Mouse (Mus musculus) v-Abl transformed pro-B cells (cell line): ENCODE measurements around the gene Acyp1.
"Not testable (repeated sequence)": the region's sequence is repeated elsewhere in the genome, so short reads cannot be mapped to it uniquely, and the experiment has no call there.

ENCODE experiments used
- in situ Hi-C, 2 experiments: fragments of 400-800 bp; cut with MboI; formaldehyde crosslinking; loops; one replicate each; pipeline ENCODE4 v1.15.1; 2025; ENCODE audit not compliant: unreplicated experiment in 2 of 2

The Acyp1 gene

DNA sequence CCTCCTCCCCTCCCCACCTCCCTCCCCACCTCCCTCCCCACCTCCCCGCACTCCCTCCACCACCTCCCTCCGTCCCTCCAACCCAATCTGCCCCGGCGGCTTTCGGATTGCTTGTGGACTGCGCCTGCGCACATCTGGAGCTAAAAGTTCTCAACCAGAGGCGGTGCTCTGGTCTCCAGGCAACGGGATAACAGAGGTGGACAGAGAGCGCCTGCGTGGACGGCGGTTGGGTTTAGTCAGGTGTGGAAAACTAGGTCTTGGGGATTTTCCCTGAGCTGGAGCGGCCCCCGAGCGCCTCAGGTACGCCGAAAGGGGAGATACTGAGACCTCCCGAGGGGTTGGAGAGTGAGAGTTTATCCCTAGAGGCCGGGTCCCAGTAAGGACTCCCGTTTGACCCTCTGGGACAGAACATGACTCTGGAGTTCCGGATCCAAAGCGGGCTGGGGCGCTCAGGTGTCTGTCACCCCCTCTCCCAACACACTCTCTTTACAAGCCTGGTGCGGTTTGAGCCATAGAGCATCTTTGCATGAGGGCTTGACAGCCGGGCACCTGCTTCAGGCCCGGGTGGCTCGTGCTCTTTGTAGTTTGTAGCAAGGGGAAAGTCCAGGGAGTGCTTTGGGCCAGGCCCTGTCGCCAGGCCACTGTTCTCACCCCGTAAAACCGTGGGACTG, 383 bp upstream of the Acyp1 start, which contains the start of gene Zc2hc1c:
Gene Zc2hc1c, plus strand, starts transcription at position 106 of the 671 bp plus-strand sequence.
- in situ Hi-C loops, result loop anchor here (5.0 kb wide), 2 partner anchors 116 to 121 kb away; no protein-coding TSS in a partner anchor

DNA sequence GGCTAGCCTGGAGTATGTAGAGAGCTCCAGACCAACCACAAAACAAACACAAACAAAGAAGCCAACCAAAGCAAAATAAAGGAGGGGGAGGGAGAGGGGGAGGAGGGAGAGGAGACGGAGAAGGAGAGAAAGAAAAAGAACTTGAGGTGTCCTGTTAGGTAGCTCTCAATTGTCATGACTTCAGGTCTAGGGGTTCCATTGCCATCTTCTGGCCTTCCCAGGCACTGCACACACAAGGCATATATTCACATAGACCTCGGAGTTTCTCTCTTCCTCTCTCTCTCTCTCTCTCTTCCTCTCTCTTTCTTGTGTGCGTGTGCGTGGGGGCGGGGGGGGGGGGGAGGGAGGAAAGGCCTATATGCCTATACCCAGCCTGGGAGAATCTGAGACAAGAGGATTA, 1.3 kb downstream of the Acyp1 start:
- in situ Hi-C loops, result loop anchor here (5.0 kb wide), 2 partner anchors 115 to 120 kb away; no protein-coding TSS in a partner anchor

DNA sequence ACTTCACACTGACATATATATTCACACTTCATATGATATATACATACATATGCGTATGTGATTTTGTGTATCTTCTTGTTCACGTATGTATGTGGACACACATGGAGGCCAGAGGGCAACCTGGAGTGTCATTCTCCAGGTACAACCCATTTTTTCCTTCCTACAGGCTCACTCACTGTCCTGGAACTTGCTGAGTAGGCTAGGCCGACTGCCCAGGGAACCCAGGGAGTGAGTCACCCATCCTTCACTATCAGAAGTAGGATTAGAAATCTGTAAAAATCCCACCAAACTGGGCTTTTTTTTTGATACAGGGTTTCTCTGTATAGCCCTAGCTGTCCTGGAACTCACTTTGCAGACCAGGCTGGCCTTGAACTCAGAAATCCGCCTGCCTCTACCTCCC, 3.2 kb downstream of the Acyp1 start:
- in situ Hi-C loops, result loop anchor here (5.0 kb wide), 2 partner anchors 113 to 118 kb away; no protein-coding TSS in a partner anchor

DNA sequence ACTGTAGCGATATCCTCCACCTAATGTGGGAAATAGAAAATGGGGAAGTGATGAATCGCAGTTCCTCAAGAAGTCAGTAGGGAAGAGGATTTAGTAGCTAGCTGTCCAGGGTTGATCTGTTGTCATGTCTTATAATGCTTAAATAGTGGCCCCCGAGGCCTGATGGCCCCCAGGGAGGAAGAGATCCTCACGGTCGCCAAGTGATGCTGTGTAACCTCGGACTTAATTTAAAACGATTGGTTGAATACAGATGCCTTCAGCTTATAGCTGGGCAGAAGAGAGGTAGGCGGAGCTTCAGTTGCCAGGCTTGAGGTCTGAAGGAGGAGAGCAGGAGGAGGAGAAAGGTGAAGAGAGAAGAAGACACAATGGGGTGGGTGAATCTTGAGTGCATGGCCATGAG, 3.9 kb downstream of the Acyp1 start:
- in situ Hi-C loops, result no loop called here

DNA sequence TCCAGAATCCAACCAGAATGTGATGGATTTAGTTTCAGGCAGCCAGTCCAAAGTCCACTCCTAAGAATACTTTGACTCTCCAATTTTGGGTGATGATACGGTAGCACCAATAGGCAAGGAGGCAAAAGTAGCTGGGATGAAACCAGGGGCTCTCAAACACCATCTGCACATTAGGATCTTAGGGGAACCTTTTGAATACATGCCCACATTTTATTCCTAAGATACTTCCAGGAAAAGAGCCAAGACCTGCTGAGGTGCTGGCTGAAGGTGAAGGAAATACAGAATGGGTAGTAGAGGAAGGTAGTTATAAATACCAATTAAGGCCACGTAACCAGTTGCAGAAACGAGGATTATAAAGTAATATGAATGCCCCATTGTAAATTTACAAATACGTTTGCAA, 6.5 kb downstream of the Acyp1 start:
- in situ Hi-C loops, result not testable (repeated sequence)

DNA sequence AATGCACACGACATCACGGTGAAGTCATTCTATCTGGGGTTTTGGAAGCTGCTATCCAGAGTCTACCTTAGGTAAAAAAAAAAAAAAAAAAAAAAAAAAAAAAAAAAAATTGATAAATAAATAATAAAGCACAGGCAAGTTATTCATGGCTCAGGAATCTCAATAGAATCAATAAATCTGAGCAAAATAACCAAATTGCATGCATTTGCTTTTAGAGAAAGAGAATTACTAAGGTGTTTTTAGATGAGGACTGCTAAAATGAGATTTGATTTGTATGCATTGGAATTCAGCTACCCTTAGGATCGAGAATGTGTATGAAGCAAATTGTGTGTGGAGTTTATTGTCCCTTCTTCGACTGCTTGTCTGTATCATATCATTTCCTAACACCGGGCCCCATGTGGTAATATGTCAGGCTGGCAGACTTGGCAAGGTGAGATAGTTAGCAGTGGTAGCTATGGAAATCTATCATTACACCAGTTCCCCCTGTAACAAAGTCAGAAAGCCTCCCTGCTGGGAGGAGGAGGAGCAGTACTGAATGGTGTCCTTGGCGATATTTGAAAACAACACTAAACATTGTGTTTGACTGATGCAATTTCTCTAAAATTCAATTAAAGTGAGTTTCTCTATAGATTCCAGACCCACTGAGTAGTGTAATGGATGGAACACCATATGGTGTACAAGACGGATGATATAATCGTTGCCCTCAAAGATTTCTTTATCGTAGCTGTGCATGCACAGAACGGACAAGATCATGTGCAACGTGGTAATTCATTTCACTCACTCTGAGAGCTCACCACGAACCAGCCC, 7.2 kb downstream of the Acyp1 start:
- in situ Hi-C loops, result no loop called here

DNA sequence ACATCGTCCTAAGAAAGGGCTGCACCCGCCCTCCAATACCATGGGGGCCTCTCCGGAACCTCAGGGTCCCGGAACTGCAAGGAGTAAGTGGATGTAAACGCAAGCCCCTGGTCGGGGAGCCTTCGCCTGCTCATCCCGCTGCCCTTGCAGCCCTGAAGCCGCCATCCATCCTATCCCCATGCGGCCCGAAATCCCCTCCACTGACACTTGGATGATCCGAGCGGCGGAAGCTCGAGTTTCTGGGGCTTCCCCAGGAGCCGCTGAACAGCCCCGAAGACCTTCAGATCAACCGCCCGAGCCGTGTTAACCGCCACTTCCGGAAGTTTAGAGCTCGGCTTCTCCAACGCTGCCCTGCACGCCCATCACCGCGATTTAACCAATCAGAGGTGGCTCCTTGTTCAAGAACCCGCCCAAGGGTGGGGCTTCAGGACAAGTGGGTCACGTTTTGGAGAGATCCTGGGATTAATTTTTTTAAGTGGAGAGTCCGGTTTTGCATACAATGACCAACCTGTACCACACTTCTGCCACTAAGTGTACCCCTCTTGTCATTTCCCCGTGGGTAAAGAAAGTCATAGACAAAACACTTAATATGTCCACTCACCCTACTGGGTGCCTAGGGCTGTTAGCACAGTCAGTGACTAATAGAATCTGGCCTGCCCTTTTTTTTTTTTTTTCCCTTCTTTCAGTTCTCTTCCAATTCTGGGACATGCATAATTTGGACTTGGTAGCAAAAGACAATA, 8.0 kb downstream of the Acyp1 start:
- in situ Hi-C loops, result no loop called here

DNA sequence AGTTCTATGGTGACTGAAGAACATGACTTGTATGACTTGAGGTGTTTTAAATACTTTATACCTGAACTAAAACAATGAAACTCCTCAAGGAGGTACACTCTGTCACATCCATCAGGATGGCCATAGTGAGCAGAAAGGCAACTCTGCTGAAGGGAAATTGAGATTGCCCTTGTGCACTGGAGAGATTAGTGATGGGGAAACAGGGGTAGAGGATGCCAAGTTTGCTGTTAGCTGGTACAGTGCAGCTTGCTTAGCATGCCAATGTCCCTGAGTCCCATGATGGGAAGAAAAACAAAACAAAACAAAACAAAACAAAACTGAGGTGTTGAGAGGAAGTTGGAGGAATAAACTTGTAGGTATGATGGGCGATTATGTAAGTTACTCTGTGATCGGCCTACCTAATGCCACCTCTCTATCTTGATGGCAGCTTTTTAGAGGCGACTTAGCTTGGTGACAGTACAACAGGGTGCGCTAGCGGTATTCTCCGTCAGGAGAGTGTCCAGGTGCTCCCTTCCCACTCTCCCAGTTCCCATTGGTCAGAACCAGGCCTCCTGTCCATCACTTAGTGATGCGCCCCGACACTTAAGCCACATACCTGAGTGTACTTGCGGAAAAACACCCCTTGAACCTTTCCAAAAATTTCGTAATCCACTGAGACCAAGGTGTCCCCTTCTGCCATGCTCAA, 8.7 kb downstream of the Acyp1 start:
- in situ Hi-C loops, result no loop called here

DNA sequence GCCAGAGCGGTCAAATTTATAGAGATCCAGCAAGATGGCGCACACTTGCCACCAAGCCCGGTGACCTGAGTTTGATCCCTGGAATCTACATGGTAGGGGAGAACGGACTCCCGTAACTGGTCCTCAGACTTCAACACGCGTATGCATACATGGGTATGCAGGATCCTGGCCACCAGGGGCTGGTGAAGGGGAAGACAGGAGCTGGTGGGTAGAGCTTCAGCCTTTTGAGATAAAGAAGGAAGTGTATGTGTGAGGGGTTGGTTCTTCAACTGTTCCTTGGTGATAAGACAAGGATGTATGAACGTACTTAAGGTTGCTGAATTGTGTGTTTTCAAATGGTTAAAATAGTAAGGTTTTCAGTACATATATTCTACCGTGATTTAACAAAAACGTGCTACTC, 9.3 kb downstream of the Acyp1 start:
- in situ Hi-C loops, result no loop called here

DNA sequence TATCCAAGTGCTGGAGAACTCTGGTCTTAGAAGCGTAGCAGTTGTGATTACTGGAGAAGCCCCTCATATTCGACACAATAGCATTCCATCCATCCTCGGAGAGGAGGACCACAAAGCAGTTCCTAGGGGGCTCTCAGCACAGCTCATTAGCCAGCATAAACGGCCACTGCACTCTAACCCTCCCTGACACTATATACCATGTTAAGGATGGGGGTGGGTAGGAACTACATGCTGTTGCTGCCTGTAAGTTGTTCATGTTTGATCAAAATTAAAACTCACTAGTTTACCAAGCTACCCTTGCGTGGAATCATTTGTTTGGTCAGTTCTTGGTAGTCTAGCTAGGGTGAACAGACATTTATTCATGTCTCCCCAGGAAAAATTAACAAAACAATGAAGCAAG, 12.0 kb downstream of the Acyp1 start:
- in situ Hi-C loops, result no loop called here

DNA sequence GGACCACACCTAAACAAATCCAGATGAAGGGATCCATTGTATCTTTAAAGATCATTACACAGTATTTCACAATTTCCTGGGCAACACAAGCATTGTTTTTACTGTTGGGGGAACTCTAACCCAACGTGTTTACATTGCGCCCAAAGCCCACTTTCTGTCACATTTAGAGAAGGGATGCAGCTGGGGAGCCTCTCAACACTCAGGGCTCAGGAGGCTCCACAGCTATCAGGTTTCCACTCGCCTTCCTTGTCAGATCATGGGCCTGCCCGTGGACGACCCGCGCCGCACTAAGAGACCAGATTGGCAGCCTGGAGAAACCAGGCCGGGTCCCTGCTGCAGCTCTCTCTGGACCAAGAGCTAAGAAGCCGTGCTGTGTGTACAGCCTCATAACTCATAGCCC, 14.7 kb downstream of the Acyp1 start:
- in situ Hi-C loops, result loop anchor here in 1 of 2 experiments (5.0 kb wide), 1 partner anchor 36 kb away; no protein-coding TSS in a partner anchor

DNA sequence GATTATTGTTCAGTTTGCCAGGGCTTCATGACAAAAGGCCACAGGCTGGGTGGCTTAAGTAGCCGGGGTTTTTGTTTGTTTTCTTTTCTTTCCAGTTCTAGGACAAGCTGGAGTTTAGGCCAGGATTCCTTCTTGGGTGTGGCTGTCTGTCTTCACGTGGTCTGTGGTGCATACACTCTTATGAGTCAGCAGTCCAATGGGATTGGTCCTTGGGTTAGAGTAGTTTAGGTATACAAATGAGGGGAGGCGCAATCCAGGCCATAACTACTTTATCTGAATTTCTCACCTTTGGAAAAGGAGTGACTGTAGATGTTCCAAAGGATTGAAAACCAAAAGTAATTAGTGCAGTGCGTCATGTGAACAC, 16.4 kb downstream of the Acyp1 start:
- in situ Hi-C loops, result loop anchor here in 1 of 2 experiments (5.0 kb wide), 1 partner anchor 35 kb away; no protein-coding TSS in a partner anchor

DNA sequence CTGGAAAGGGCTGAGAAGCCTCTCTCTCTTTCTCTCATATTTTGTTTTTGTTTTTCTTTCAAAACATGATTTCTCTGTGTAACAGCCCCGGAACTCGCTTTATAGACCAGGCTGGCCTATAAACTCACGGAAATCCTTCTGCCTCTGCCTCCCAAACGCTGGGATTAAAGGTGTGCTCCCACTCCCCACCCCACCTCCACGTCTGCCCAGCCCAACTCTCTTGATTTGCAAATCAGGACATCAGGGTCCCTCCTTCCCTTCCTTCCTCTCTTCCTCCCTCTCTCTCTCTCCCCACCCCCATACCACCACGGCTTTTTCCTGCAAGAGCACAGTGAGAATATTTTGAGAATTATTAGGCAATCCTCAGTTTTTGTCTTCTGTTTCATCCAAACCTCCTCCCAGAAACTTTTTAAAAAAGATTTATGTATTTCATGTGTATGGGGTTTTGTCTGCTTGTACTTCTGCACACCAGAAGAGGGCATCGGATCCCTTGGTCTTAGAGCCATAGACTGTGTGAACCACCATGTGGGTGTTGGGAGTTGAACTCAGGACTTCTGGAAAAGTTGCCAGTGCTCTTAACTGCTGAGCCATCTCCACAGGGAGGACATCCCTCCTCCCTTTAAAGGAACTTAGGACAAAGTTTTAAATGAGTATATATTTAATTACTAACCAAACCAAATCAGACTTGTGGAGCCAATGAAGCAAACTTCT, 17.0 kb downstream of the Acyp1 start:
- in situ Hi-C loops, result loop anchor here in 1 of 2 experiments (5.0 kb wide), 1 partner anchor 34 kb away; no protein-coding TSS in a partner anchor

DNA sequence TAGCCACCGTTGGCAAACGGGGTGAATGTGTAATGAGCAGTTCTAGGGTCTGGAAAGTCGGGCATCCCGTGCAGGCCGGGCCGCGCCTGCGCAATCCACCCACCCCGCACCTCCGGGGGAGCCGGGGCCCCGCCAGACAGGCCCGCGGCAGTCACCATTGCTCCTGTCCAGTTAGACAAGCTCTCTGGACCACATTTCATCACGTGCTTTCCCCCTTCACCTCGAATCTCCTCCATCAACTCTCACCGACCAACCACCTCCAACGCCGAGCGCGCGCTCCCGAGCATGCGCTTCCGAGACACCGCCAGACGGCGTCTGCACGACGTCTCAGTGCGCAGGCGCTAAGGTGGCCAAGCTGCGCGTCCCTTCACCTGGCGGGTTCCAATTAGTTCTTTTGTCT, 17.9 kb downstream of the Acyp1 start, which contains the start of gene Mlh3:
Gene Mlh3, minus strand, starts transcription at position 281 of the 400 bp plus-strand sequence.
- in situ Hi-C loops, result loop anchor here in 1 of 2 experiments (5.0 kb wide), 1 partner anchor 33 kb away; no protein-coding TSS in a partner anchor

DNA sequence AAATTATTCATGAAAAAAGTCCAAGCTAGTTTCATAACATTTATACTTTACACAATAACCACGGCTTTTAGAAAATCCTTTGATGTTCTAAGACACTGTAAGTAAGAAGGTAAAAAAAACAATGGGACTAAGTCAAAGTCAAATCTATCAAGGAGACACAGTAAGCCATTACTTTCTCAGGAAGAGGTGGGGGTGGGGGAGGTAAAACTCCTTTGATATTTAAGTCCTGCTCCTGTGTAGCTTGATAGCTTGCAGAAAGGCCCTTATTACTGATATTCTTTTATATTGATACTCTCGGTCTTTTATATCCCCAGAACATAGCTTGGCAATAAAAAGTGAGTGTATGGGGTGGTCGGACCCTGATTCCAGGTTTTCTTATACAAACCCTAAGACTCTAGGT, 18.4 kb downstream of the Acyp1 start:
- in situ Hi-C loops, result loop anchor here in 1 of 2 experiments (5.0 kb wide), 1 partner anchor 33 kb away; no protein-coding TSS in a partner anchor

DNA sequence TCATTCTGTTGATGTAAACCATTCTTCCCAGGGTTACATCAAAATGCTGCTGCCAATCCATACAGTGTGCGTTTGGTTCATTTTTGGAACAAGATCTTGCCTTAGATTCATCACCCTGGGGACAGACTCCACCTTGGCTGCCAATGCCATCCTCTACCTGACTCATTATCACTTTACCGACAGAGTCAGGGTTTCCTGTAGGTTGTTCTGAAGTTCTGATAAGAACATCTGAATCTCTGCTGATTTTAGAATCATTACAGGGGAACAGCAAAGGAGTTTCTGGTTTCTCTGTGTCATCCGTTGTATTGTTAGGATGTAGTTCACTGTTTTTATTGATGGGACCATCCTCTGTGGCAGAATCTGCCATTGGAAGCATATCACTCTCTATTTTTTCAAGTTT, 22.0 kb downstream of the Acyp1 start:
- in situ Hi-C loops, result no loop called here

DNA sequence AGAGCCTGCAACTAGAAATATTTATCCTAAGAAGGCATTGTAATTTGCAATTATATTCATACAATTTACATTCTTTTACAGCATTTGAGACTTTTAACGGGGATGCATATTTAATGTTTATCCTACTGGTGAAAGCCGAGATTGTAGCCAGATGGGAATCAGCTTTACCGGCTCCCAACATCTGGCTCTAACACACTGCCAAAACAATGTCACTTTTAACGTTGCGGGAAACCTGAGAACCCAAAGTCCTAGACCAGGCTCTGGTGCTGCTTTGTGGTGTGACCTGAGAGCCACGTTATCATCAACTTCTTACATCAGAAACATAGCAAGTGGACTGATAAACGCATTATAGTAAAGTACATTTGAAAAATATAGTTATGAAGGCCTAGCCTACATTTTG, 23.3 kb downstream of the Acyp1 start:
- in situ Hi-C loops, result loop anchor here in 1 of 2 experiments (5.0 kb wide), 1 partner anchor 43 kb away; no protein-coding TSS in a partner anchor

DNA sequence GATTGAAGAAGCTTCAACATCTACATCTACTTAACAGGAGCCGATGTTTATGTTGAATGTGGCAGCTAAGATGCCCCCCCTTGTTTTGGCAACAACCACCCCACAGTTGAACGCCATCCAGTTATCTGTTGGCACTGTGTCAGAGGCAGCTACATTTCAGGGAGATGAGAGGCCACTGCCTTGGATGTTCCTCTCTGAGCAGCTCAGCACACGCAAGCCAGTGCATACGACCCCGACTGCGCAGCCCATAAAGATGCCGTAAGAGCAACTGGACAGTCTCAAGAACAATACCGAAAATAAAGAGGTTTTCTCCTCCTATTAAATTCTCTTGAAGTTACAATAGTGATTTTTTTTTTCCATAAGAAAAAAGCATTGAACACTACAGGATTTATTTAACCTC, 23.7 kb downstream of the Acyp1 start:
- in situ Hi-C loops, result loop anchor here in 1 of 2 experiments (5.0 kb wide), 1 partner anchor 42 kb away; no protein-coding TSS in a partner anchor

DNA sequence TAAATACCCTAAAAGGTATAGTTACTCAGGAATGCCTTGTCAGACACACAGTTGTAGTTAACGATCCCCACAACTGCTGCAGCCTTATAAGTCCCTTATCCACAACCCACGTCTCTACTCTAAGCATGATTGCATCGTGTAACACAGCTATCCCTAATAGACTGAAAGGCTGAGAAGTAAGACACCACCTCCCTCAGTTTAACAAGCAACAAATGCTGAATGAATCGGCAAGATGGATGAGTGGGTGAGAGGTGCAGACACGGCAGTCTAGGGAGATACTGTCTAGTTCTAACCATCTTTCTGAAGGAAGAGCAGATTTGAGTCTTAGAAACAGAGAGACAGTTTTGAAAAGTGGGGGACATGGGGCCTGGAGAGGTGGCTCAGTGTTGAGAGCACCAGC, 25.0 kb downstream of the Acyp1 start:
- in situ Hi-C loops, result loop anchor here in 1 of 2 experiments (5.0 kb wide), 1 partner anchor 41 kb away; no protein-coding TSS in a partner anchor
